Mouse (Mus musculus) spleen, postnatal 14 days (tissue): Measurements from ENCODE around the gene Ccdc171.
"Not testable (repeated sequence)": the region's sequence is repeated elsewhere in the genome, so short reads cannot be mapped to it uniquely, and the experiment has no call there.

Source experiments
- DNase-seq, 2 experiments: peaks; one replicate each; pipeline ENCODE4 v3.0.0; 2021 to 2022; ENCODE audit warnings: low spot score in 2 of 2

Ccdc171 gene

DNA sequence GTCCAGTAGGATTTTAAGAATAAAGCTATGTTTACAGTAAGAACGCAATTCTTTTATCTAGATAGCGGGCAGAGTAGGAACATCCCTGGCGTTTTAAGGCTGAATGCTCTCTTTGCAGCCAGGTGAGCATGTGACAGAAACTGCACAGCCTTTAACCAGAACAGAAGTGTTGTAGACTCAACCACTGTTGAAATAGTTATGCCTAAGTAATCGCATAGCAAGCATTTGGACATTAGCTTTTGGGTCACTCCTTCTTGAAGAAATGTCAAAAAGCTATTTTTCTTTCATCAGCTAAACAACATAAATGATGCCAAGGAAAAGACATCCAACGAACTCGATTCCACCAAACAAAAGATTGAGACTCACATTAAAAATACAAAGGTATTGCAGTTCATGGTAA lies 131.7 kb downstream of the Ccdc171 start:
- no peak for DNase-seq

DNA sequence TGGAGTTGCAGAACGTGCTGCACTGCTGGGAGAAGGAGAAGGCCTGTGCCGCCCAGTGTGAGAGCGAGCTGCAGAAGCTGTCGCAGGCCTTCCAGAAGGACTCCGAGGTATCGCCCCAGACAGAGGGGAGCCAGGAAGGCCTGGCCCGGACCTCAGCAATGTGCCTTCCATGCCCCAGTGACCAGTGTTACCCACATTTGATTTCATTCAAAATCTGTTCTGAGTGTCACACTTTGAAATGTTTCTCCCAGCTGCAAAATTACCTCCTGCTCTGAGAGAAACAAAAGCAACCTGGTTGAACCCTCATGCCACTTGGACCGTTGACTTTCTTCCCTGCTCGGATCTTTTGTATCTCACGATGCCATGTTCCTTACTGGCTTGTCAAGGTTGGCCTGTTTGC lies 133.1 kb downstream of the Ccdc171 start:
- DNase-seq, result no peak

DNA sequence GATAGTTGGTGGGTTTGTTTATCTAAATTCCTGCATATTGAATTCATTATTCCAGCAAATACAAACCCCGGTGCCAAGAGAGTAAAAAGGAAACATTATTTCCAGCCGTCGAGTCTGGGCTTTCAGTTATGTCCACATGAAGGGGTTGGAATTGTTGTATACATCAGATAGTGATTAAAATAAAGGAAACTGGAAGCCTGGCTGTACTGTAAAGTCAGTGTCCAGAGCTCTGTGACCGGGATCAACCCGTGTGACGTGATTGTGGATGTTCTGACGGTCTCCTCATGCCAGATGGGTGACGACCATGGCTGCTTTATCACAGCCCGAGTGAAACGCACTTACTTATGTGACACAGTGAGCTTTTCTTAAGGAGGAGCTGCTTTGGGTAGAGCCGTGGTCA lies 134.1 kb downstream of the Ccdc171 start:
- DNase-seq, result no peak

GRCm38 (mm10) chr4:83661519-83662271 lies 136.3 kb downstream of the Ccdc171 start:
- no peak for DNase-seq

DNA sequence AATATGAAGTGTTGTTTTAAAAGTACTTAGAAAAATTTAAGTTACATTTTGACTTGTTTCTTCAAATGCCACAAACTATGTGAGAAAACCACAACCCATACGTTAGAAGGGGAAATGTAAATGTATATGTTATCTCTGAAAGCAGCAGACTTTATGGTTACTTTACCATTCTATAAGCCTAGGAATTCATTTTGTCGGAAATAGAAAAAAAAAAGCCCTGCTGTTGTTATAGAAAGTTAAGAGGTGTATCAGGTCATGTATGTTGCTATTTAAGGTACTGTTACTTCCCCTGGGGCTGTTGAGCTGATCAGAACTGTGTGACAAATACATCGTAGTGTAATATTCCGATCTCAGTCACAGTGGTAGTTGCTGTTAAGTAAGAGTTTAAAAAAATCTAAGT lies 137.0 kb downstream of the Ccdc171 start:
- no peak for DNase-seq

- no peak for DNase-seq
Measured at GRCm38 (mm10) chr4:83669552-83669951, 144.2 kb downstream of the Ccdc171 start.

DNA sequence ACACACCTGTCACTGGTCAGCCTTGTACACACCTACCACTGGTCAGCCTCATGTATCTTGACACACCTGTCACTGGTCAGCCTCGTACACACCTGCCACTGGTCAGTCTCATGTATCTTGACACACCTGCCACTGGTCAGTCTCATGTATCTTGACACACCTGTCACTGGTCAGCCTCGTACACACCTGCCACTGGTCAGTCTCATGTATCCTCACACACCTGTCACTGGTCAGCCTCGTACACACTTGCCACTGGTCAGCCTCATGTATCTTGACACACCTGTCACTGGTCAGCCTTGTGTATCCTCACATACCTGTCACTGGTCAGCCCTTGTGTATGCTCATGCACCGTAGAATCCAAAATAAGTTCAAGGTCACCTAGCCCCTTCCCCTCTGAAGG lies 150.0 kb downstream of the Ccdc171 start:
- DNase-seq, result not testable (repeated sequence)

- no peak for DNase-seq
Measured at GRCm38 (mm10) chr4:83676444-83676843, 151.1 kb downstream of the Ccdc171 start.

GRCm38 (mm10) chr4:83681081-83681480 lies 155.7 kb downstream of the Ccdc171 start:
- DNase-seq, result no peak

GRCm38 (mm10) chr4:83682866-83683265 lies 157.5 kb downstream of the Ccdc171 start:
- DNase-seq, result no peak

- DNase-seq, result no peak
Measured at GRCm38 (mm10) chr4:83700190-83700589, 174.8 kb downstream of the Ccdc171 start.

GRCm38 (mm10) chr4:83716996-83717395 lies 191.7 kb downstream of the Ccdc171 start:
- no peak for DNase-seq

DNA sequence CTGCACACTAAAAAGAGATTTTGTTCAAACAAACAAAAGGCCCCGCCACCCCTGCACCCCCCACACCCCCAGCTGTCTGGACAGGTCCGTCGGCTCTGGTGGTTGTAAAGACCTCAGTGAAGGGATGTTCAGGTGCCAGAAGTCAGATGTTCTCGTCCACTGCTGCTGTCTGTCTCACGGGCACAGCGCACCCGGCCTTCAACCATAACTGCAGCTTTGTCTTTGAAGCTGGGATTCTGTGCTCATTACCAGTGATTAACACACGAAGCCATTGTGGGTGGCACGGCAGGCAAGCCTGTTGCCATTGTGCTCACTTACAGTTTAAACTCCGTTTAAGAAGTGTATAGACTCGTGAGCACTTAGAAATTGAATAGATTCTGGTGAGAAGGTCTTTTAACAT lies 194.5 kb downstream of the Ccdc171 start:
- no peak for DNase-seq

GRCm38 (mm10) chr4:83725136-83725535 lies 199.8 kb downstream of the Ccdc171 start:
- DNase-seq, result no peak

DNA sequence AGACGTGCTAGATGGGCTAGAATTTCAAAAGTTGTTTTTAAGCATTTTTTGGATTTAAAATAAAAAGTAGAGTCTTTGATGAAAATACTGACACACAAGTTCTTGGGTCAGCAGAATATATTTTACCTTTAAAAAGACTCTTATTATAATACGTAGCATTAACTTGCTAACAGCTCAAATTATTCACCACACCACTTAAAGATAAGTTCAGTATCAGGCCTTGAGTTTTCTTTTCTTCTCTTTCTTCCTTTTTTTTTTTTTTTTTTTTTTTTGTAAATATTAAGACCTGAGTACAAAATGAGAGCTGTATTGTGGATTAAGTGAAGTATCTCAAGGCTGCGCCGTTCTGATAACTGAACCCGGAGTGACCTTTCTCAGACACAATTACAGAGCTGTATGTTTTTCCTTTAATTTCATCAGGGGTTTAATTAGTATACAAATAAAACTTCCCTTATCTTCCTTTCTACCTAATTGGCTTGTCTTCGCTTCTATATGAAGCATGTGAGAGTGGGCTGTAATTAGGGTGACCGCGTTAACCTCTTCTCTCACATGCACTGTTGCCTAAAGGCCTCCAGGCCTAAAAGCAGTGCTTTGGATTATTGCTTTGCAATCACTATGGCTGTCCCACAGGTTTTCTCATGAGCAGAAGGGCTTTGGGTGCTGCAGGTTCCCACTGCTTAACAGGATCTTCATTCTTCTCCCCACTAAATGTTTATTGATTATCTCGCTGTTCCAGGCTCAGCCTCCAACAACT lies 214.0 kb downstream of the Ccdc171 start:
- no peak for DNase-seq

DNA sequence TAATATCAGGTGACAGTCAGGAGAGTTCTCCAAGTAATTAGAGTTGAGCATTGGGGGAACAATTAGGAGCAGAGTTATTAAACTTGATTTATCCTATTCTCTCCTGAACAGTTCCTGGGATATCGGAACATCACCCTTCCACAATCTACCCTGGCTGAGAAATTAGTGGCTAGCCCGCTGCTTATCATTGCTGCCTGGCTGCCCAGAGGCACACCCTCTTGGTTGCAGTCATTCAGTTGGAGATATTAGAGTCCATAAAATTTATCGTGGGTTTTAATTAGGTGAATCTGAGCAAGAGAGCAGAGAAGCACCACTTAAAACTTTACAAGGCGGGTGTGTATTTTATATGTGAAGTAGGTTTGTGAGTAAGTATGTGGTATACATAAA lies 214.5 kb downstream of the Ccdc171 start:
- DNase-seq, result no peak

DNA sequence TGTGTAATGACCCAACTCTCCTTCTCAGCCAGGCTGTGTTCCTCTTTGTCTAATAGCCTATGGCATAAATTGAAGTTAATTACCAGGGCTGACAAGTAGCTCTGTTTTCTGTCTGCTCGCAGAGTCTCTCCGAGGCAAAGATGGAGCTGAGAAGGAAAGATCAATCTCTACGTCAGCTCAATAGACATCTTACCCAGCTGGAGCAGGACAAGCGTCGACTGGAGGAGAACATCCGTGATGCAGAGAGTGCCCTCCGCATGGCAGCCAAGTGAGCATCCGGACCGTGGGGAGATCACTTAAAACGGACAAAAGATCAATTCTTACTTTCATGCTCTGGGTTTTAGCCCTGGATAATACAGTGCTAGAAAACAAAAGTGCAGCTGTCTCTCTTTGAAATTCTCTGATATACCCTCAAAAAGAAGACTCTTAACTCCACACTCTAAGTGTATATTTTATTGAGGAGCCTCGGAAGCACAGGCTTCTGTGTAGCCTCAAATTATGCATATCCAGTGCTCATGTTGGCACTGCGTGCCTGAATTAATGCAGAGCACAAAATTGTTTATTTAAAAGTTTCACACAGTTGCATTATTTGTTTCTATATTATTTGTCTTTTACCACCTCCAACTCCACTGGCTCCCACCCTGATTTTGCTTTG lies 217.6 kb downstream of the Ccdc171 start:
- no peak for DNase-seq

GRCm38 (mm10) chr4:83775136-83775535 lies 249.8 kb downstream of the Ccdc171 start:
- no peak for DNase-seq

DNA sequence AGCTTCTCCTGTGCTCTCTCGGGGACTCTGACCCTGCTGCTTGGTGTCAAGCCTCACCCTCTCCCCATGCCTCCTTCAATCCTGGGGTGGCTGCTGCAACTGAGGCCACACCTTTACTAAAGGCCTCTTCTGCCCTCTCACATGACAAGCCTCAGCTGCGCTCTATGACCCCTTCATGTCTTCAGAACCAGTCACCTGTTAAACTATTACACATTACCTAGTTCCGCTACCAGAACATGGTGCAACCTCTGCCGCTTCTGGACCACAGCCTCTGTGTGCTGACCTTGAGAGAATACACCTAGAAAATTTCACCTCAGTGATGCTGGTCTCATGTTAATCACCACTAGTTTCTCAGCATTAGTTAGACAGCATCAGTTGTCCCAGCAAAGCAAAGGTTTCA lies 254.7 kb downstream of the Ccdc171 start:
- no peak for DNase-seq

GRCm38 (mm10) chr4:83785115-83785514 lies 259.8 kb downstream of the Ccdc171 start:
- no peak for DNase-seq

GRCm38 (mm10) chr4:83791811-83792210 lies 266.5 kb downstream of the Ccdc171 start:
- DNase-seq, result no peak

DNA sequence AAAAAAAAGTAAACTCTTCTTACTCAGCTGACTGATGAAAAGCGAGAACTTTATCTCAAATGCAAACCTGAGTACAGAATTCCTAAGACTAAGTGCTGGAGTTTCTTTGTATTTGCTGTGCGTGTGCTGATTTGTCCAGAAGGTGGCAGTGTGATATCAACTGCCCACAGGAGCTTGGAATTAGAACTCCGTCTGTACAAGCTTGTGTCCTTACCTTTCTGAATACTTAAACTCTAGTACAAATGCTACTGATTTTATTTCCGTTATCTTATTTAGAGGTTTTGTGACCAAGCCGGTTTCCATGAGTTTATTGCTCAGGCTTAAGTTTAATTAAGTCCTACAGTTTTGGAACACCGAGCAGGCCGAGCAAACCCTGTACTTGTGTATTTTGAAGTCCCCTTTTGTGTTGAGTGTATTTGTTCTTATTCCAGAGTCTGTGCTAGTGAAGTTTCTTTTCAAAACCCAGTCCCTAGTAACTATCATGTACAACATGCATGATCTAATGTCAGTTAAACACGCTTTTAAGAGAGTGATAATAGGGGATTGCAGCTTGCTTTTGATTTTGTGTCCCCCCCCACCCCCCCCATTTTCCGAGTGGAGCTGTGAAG lies 269.1 kb downstream of the Ccdc171 start:
- no peak for DNase-seq
